Mouse (Mus musculus) mesoderm, embryonic 11.5 days (tissue): ENCODE data around the gene Atp8a1.

Experiments
- DNase-seq: peaks from one replicate; pipeline ENCODE4 v3.0.0-alpha.2; 2012; ENCODE audit warnings: low read depth, low spot score

Gene Atp8a1

GRCm38 (mm10) chr5:67847253-67848165 lies at the start of gene Atp8a1:
Gene Atp8a1, minus strand, starts transcription at chr5:67847434.
- peak; percentile 98 for DNase-seq

DNA sequence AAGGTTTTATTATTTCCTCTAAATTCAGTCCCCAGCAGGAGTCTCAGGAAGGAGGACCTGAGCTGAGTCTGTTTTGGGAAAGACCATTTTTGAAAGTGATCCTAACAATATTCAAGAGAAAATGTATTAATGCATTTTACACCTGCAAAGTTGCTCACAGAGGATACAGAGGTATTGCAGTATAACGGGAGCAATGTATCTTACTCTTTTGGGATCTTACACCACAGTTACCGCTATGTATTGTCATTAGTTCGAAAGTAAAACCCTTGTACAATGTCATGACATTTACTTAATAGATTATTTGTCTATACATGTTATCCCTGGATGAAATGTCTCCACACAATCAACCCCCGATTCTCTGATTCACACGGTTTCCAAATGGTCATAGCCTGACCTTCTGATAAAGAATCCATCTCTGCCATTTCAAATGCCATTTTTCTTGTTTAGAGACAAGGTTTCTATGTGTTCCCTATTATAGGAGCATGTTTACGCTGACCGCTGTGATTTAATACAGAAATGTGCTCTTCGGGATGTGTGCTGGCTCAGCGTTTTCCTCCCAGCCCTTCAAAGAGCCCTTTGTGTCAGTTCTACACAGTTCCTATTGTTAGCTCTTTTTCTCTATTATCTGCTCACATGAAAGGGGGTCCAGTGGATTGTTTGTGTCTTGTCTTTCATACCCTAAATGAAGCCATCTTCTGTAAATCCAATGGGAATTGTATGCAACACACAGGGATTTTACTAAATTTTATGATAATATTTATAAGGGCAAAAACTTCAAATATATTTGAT lies 37.4 kb upstream of the Atp8a1 start:
- peak; percentile 52 for DNase-seq

- no peak for DNase-seq
Observed at GRCm38 (mm10) chr5:67883564-67884171, 36.4 kb upstream of the Atp8a1 start.

GRCm38 (mm10) chr5:67871414-67871813 lies 24.2 kb upstream of the Atp8a1 start:
- no peak for DNase-seq

GRCm38 (mm10) chr5:67866221-67866620 lies 19.0 kb upstream of the Atp8a1 start:
- no peak for DNase-seq

DNA sequence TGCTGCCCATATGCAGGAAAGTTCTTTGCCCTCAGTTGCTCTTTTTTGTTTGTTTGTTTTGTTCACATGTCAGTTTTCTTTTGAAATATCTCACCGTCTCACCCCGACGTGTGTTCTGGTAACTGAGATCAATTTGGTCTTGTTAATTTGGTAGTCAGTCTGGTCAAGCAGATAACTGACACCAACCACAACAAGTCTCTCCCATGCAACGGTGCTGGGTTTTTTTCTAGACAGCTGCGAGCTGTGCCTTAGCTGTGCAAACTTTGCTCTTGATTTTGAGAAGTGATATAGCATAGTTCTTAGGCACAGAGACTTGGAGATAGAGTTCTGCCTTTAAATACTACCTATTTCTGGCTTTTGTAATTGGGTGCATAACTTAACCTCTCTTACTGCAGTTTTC lies 18.4 kb upstream of the Atp8a1 start:
- no peak for DNase-seq

DNA sequence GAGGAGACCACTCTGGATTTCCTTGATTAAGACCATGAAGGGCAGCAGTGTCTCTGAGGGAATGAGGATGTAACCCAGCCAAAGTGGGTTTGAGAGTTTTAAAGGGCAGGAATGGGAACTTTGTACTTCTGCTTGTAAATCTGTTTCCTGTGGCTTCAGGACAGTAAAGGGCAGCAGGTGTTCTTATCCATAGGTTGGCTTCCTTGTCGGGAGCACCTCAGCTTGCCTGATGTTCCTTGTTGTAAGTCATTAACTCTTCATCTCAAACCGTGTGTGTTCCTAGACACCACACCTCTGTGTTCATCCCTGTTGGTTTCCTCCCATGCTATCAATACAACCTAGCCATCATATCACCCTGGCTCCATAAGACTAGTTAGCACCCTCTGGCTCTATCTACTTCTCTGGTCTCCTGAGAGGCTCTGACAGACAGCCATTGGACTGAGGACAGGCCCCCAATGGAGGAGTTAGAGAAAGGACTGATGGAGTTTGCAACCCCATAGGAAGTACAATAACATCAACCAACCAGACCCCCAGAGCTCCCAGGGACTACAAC lies 17.4 kb upstream of the Atp8a1 start:
- DNase-seq, result no peak

GRCm38 (mm10) chr5:67863950-67864391 lies 16.7 kb upstream of the Atp8a1 start:
- no peak for DNase-seq

- DNase-seq, result no peak
Observed at GRCm38 (mm10) chr5:67854963-67855606, 7.9 kb upstream of the Atp8a1 start.

- DNase-seq, result no peak
Observed at GRCm38 (mm10) chr5:67852860-67853259, 5.6 kb upstream of the Atp8a1 start.

DNA sequence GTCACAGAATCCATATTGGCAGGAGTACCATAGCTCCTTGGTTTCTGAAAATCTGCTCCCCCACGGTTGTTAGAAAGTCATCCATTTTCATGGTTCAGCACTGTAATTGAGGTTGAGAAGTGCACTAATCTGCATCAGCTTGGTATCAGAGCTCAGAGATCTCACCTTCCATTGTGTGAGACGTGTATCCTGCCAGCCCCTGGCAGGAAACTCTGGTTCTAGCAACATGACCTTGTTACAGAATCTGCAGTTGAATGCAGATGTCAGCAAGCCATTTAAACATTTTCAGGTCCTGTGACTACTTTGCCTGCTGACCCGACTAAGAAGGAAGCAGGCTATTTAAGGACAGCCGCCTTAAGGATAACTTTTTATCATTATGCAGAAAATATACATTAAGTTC lies 2.2 kb upstream of the Atp8a1 start:
- no peak for DNase-seq

- no peak for DNase-seq
Observed at GRCm38 (mm10) chr5:67848511-67849014, 1.3 kb upstream of the Atp8a1 start.

- DNase-seq, result peak; percentile 27
Observed at GRCm38 (mm10) chr5:67846361-67847224, 641 bp downstream of the Atp8a1 start.

- peak; percentile 60 for DNase-seq
Observed at GRCm38 (mm10) chr5:67845190-67845691, 2.0 kb downstream of the Atp8a1 start.

- no peak for DNase-seq
Observed at GRCm38 (mm10) chr5:67844070-67844469, 3.2 kb downstream of the Atp8a1 start.

GRCm38 (mm10) chr5:67842306-67842705 lies 4.9 kb downstream of the Atp8a1 start:
- DNase-seq, result peak; percentile 70

- DNase-seq, result no peak
Observed at GRCm38 (mm10) chr5:67833841-67834240, 13.4 kb downstream of the Atp8a1 start.

DNA sequence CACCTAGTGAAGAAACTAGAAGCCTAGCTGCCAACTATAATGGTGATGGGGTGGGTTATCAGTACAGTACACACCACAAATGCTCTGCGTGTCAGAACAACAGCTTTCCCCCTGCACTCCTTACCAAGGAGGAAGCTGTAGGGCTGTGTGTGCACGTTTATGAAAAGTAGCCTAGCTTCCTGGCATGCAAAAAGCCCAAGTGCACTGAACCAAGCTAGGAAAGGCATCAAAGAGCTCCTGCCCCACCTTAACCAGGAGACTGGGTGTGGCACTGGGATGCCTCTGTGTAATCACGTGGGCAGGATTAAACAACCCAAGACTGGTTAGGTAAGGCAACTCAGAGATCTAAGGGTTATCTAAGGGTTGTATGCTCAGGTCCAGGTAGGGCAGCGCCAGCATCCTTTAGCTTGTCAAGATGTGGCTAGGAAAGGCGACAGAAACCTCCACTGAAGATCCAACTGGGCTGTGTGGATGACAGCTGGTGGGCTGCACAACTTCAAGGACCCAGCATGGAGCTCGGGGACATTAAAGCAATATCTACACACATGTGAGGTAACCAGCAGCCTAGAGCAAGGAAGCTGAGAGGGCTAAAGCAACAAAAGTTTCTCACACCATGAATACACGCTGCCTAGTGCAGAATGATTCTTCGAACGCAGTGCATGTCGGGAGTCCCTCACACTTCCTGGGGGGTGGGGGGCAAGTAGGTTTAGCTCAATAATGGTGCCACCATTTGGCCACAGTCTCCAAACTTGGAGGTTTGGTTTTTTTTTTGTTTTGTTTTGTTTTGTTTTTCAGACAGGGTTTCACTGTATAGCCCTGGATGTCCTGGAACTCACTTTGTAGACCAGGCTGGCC lies 15.7 kb downstream of the Atp8a1 start:
- DNase-seq, result no peak

GRCm38 (mm10) chr5:67828356-67828755 lies 18.9 kb downstream of the Atp8a1 start:
- DNase-seq, result no peak
